Mouse (Mus musculus) mature B cell (primary cell): ENCODE data around the gene Ap1b1.
"Not testable (repeated sequence)": the region's sequence is repeated elsewhere in the genome, so short reads cannot be mapped to it uniquely, and the experiment has no call there.

Source experiments
- in situ Hi-C: fragments of 300-500 bp; cut with MboI; formaldehyde crosslinking; loops from 2 replicates; pipeline ENCODE4 v1.14.3; 2019

Gene Ap1b1

DNA sequence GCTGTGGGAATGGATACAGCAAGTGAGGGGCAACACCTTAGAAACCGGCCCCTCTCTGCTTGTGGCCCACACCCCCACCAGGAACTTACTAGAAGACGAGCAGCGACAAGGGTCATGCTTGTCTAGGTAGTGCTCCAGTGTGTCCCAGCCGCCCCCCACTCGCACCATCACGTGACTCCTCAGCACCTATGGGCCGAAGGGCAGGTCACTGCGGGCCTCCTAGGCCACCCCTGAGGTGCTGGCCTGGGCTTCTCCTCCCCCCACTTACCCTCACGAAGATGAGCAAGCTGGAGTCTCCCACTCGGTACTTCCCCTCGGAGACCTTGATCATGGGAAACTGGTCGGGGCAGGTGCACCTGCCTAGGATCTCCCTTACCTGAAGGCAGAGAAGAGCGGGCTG lies 75.7 kb downstream of the Ap1b1 start:
- in situ Hi-C loops = no loop called here

DNA sequence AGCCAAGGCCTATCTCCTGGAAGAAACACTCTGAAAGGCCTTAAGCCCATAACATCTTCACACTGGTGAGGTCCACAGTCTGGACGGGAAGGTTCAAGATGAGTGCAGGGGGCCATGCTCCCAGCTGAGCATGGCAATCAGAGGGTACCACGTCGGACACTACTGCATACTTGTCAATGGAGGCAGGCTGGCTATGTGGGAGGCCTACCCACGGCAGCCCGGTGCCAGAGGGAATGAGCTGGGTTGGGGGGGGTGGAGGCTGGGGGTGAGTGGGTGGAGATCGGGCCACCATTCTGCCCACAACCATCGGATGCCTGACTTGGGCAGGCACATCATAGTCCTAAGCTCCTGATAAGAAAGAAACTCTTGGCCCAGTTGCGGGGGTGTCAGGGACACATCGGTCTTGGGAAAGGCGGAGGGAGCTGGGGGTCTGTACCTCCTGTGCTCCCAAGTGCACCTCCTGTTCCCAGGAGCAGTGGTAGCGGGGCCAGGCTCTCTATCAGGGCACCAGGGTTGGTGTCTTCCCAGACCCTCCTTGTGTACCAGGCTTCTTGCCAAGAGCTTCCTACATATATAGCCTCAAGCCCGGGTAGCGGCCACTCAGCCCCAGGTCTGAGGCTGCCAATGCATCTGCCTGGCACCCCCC lies 76.4 kb downstream of the Ap1b1 start:
- in situ Hi-C loops = no loop called here

DNA sequence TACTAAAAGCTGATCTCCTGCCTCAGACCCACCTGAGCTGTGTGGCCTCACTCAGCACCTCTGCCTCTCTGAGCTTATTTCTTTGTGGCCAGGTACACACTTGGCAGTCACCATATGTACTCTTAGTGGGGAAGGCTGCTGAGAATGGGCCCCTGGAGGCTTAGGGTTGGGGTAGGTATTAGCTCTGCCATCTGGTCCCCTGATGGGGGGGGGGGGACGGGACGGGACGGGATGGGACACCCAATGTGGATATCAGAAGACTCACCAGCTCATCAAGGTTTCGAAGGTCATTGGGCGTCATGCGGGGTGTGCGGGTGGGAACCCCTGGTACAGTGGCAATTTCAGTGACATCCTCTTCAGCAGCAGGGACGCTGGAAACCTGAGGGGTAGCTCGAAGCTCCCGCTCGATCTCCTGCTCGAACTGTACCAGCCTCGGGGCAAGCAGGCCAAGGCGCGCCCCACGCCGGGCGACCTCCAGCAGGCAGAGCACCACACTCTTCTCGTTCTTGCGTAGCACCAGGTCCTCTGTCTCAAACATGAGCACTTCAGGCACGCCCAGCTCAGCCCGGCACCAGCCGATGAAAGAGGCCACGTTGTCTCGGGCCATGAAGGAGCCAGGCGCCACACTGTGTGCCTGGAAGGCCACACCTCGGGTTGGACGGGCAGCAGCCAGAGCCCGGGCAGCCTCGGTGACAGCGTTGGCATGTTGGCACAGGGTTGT lies 77.1 kb downstream of the Ap1b1 start:
- in situ Hi-C loops = no loop called here

- in situ Hi-C loops = no loop called here
Observed at GRCm38 (mm10) chr11:5064282-5065055, 77.8 kb downstream of the Ap1b1 start.

DNA sequence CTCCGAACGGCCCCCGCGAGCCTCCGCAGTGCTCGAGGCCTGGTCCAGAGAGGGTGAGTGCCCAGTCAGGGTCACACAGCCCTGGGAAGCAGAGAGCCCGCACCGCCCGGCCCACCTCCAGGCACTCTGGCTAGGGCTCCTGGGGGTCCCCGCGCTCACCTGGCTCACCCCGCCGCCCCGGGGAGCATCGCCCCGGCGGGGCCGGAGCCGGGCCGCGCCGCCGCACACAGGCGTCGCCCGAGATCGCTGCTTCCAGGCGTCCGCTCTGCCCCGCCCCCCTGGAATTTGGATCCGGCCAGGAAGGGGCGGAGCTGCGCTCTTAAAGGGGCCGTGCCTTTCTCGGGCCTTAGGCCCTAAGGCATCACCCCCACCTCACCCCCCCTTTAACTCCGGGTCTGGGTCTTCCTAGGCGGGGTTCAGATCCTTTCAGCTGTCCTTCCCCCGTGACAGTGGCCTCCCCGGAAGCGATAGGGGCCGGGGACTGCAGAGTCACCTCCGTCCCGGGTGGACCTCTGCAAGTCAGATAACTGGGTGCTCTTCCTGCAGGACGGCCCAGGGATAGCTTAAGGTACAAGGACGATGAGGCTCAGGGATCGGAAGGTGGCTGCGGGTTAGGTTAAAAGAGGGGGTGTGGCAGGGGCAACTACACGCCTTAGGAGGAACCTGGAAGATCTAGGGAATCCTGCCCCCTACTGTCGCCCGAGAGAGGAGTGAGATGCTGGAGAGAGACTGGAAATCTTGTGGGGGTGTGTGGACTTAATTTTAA lies 78.6 kb downstream of the Ap1b1 start, which contains the start of gene Gas2l1:
Gene Gas2l1, minus strand, starts transcription at position 272 of the 766 bp plus-strand sequence.
- in situ Hi-C loops = no loop called here

DNA sequence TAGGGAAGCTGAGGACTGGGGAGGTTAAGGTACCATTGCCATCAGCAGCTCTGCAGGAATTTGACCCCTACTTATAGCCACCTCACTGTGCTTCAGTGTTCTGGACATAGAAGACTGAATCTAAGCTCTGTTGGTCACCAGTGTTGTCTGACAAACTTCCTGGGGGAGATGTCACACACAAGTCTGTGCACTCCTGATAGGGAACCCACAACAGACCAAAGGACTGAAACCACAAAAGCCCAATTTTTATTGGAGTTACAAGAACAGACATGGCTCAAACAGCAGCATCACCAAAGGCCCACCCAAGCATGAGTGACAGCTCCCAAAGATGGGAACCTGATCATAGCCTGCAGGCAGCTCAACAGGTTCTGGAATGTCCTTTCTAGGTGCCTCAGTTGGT lies 80.4 kb downstream of the Ap1b1 start:
- in situ Hi-C loops = no loop called here

DNA sequence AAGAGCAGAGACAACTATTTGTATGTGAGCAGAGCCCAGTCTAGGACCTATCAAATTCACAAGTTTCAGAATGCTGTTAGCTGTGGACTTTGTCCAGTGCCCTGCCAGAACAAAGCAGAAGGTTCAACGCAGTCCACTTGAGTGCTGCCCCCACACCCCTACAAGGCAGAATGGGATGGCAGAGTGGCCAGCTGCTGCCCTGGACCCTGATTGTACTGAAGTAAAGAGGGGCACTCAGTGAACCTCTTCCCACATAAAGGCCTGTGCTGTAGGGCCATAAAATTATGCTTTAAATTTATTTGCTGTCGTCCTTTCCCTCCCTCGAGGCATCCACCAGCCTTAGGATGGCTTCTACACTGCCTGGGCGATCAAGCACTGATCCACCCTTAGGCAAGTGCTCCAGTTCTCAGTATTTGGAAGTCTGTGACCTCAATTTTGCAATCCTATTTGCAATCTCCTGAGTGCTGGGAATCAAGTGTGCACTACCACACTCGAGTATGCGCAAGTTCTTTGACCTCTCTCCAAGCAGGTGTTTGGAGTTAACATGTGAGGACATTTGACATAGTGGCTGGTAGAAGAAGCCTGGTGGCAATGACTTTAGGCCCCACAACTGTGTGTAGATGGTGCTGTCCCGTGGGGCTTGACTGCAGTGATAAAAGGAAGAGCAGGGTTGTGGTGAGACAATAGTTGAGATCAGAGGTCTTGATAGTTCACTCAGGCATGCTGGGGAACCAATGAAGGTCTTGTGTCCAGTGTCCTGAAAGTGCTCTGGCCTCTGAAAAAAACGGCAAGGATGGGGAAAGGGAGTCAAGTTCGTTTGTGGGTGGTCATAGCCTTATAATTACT lies 81.7 kb downstream of the Ap1b1 start:
- in situ Hi-C loops = no loop called here

DNA sequence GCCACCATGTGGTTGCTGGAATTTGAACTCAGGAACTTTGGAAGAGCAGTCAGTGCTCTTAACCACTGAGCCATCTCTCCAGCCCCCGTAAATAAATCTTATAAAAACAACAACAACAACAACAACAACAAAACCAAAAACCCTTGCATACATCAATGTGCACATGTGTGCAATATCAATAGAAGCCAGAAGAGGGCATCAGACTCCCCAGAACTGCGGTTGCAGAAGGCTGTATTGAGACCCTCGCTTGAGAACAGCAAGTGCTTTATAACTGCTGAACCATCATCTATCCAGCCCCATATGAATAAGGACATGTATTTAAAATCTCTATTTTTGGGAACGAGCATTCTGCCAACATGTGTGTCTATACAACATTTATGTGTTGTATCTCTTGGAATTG lies 88.3 kb downstream of the Ap1b1 start:
- in situ Hi-C loops = no loop called here

GRCm38 (mm10) chr11:5075760-5076159 lies 89.1 kb downstream of the Ap1b1 start:
- in situ Hi-C loops = no loop called here

DNA sequence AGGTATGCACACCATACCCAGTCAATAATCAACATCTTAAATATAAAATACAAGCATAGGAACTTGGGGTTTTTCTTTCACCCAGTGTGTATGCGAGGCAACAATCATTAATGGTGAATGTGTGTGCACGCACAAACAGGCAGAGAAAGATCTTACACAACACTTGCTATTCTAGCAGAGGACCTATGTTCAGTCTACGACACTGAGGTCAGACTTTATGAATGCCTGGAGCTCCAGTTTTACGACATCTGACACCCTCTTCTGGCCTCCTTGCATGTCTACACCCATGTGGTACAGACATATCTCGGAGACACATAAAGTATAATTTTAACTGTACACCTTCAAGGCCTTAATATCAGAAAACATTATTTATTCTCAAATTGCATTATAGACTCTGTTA lies 90.2 kb downstream of the Ap1b1 start:
- in situ Hi-C loops = not testable (repeated sequence)

- in situ Hi-C loops = no loop called here
Observed at GRCm38 (mm10) chr11:5089147-5089546, 102.5 kb downstream of the Ap1b1 start.

- in situ Hi-C loops = no loop called here
Observed at GRCm38 (mm10) chr11:5091706-5092105, 105.1 kb downstream of the Ap1b1 start.
